Mouse (Mus musculus) embryo, embryonic 10 days (tissue): ENCODE measurements around the gene Ndufa4.
"Not testable (repeated sequence)": the region's sequence is repeated elsewhere in the genome, so short reads cannot be mapped to it uniquely, and the experiment has no call there.

Experiments
- DNase-seq: peaks from one replicate; pipeline ENCODE4 v3.0.0-alpha.2; 2015; ENCODE audit warnings: low spot score

The Ndufa4 gene

DNA sequence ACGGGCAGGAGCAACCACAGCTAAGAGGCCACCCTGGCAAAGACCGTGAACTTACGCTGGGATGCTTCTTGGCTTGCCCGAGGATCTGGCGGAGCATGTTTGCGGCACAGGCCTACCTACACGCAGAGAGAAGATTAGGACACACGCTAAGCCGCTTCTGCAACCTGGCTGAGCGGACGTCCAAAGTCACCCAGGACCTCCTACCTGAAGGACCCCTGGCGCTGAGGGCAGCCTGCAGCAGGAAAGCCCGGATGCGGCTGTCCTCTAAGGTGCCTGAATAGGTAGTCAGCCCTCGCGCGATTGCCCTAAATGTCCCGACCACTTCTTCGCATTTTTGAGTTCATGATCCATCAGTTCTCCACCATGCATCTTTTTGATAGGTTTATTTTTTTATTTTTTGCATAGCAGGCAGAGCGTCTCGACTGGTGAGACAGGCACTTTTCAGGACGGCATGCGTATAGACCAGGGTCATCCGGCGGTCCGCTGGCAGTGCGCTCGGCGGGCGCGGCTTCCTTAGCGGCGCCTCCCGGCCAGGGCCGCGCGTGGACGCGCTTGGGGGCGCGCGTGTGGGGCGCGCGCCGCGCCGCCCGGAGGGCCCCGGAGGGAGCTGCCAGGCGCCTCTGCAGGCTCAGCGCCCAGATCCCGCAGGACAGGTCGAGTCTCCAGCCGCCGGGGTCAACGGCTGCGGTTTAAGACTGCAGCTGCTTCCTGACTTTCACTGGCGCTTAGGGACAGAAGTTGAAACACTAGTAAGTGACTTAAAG lies at the start of gene Ndufa4, which contains the start of gene Phf14:
Gene Ndufa4, minus strand, starts transcription at position 229 of the 764 bp plus-strand sequence.
Gene Phf14, plus strand, starts transcription at position 541 of the 764 bp plus-strand sequence.
- peak; percentile 92 for DNase-seq

GRCm38 (mm10) chr6:11948100-11948499 lies 40.8 kb upstream of the Ndufa4 start:
- no peak for DNase-seq

DNA sequence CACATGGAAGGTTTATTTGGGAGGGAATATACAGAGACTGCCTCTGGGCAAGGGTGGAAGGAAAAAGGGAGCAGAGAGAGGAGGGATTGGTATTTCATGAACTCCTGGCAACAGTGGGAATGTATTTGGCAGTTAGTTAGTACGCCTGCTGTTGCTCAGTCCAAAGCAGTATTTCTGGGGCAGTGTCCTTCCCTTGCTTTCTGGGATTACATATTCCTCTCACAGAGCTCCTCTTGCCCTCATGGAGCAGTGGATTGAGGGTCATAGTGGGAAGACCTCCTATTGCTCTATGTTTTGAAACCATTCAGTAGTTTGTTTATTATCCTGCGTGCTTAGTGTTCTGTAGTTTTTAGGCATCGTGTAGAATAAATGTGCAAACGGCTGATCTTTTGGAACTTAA lies 34.8 kb upstream of the Ndufa4 start:
- DNase-seq = no peak

DNA sequence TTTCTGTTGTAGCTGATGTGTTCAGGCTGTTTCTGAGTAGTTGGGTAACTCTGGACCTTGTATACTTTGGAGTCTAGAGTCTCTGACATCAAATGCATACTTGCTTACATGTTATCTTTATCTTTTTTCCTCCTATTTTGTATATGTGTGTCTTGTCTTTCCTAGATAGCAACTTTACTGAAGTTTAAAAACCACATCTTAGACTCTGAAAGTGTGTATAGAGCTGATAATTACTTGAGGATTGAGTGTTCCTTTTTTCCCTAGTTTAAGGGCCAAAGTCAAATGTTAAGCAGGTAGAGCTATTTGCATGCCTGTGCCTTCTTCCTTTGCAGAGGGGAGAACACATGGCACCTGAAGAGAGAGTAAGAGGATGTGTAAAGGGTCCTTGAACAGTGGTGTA lies 33.6 kb upstream of the Ndufa4 start:
- DNase-seq = no peak

GRCm38 (mm10) chr6:11933403-11933802 lies 26.1 kb upstream of the Ndufa4 start:
- DNase-seq = no peak

DNA sequence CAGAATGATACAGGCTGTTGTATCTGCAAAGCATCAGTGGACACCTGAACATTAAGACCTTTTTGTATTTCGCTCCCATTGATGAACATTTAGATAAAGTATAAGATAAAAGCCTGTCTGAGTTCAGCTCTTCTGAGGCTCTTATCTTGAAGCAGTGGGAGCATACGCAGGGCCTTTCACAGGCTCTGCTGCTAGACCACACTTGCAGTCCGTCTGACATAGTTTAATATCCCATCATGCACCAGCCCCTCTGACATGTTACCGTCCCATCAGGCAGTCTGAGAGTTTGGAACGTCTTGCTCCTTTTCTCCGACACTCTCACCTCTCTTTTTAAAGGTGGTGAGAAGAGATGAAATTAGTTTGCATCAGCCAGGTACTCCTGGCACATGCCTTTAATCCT lies 20.2 kb upstream of the Ndufa4 start:
- no peak for DNase-seq

- DNase-seq = peak; percentile 60
Measured at GRCm38 (mm10) chr6:11926082-11926595, 18.8 kb upstream of the Ndufa4 start.

DNA sequence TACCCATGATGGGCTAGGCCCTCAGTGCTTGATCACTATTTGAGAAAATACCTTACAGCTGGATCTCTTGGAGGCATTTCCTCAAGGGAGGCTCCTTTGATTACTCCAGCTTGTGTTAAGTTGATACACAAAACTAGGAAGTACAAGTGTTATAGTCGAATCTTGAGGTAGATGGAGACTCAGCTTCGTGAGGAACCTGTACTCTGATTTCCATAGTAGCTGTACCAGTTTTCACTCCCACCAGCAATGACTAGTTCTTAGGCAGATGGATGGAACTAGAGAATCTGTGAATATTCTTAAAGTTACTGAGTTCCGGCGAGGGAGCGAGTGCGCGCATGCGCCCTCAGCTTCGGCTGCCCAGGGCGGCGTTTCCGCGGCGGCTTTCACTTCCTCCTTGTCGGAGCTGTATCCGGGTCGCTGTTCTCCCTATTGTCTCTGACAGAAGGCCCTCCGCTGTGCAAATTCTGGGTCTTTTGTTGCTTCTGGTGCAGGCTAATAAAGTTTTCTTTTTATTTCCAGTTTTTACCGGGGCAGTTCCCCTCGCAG lies 18.3 kb upstream of the Ndufa4 start:
- DNase-seq = peak; percentile 90

- peak; percentile 6 for DNase-seq
Measured at GRCm38 (mm10) chr6:11908170-11908569, 873 bp upstream of the Ndufa4 start.

DNA sequence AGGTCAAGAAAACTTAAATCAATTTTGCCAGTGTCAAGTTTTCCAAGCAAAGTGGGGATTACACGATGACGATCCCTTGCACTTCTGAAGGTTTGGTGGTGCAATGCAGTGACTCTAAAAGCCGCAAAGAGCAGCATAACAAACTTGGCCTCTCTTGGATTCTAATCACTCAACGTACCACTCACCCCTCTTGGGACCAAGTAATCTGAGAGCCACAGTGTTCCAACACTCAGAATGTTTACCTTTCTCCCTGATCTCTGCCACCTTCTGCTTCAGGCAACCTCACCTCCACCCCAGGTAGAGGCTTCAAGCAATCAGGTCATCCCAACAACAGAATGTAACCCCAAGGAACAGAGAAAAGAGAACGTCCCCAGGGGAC lies 418 bp downstream of the Ndufa4 start:
- DNase-seq = peak; percentile 19

- no peak for DNase-seq
Measured at GRCm38 (mm10) chr6:11900809-11901310, 6.4 kb downstream of the Ndufa4 start.

GRCm38 (mm10) chr6:11875364-11875763 lies 31.9 kb downstream of the Ndufa4 start:
- not testable (repeated sequence) for DNase-seq
